Mouse (Mus musculus) lung, postnatal 25 days (tissue): Measurements from ENCODE around the gene Adprhl1.

ENCODE experiments used
- DNase-seq: peaks from one replicate; pipeline ENCODE4 v3.0.0; 2022; ENCODE audit warnings: low spot score

The Adprhl1 gene

DNA sequence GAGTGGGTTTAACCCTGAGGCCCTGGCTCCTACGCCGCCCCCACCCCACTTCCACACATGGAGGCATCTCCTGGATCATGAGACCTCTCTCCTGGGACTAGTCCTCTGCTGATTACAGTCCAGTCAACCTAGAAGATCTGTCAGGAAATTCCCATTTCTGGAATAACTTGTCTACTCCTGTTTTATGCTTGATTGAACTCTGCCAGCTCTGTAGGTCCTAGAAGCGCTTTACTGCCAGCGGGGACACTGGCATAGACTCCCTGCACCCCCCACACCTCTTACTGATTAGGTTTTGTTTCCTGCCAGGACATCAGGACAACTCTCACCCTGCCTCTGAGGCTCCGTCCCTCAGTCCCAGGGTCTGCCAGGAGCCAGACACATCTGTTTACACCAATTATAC is 56.5 kb downstream of the Adprhl1 start:
- DNase-seq: no peak

DNA sequence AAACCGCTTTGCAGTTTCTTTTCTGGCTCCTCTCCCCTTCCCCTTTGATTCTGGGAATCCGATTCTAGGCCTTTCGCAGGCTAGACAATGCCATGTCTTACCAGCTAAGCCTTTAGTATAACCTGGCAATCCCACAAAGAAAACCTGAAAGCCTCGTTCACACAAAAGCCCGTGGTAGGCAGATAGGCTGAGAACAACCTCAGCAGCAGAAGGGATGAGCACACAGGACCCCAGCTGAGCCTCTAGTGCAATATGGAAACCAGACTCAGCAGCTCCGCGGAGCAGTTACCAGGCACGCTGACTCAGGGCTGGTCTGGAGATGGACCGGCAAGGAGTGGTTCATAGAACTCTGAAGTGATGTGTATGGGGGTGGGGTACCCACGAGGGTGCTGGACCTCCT is 59.1 kb downstream of the Adprhl1 start:
- no peak for DNase-seq

DNA sequence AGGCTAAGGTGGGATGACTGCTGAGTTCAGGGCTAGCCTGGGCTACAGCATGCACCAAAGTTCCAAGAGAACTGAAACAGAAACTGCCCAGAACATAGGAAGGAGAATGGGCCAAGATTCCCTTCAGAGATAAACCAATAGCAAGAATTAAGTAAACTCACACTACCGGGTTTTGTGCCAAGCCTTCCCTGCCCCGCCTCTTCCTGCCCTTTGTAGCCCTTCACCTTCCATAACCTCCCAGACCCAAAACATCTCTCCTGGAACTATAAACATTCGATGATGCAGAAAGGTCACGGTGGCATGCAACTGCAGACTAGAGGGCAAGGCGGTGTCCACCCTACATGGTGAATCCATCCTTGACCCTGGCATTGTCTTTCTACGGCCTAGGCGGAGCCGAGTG is 63.7 kb downstream of the Adprhl1 start:
- peak; percentile 84 for DNase-seq

DNA sequence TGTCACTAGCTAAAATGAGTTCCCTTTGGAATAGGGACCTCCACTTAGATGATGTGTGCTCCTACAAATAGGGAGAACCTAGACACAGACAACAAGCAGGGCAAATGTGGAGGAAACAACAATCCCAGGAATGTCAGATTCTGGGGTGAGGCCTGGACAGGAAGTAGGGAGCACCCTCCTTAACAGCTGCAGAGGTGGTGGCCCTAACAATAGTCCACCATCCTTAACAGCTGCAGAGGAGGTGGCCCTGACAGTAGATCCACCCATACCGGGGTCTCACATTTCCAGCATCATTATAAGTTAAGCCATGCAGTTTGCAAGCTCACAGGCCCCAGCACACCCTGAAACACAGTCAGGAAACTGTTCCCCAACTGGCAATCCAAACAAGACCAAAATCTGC is 65.1 kb downstream of the Adprhl1 start:
- DNase-seq: no peak

DNA sequence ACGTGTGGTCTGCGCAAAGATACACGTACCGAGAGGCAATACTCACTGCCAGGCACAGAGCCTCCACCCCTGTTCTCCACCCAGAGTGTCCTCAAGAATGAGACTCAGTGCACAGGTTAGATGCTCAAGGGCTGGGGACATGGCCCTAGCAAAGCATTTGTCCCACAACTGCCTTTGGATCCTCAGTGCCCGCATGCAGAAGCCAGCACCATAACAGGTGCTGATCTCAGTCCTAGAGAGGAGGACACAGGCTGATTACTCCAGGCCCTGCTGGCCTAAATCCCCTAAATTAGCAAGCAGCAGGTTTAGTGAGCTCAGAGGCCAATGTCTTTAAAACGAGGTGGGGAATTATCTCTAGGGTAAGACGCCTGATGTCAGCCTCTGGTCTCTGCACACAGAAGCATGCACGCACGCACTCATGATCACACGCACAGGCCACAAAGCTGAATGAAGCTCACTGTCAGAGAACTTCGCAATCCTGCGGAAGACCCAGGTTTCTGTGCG is 65.9 kb downstream of the Adprhl1 start:
- DNase-seq: no peak

- no peak for DNase-seq
These were observed 66.3 kb downstream of the Adprhl1 start for GRCm38 (mm10) chr8:13187638-13188037.

- no peak for DNase-seq
These were observed 66.7 kb downstream of the Adprhl1 start for GRCm38 (mm10) chr8:13187229-13187628.

- peak; percentile 54 for DNase-seq
These were observed 67.1 kb downstream of the Adprhl1 start for GRCm38 (mm10) chr8:13186819-13187218.

GRCm38 (mm10) chr8:13181691-13181976 is 72.3 kb downstream of the Adprhl1 start:
- DNase-seq: no peak

DNA sequence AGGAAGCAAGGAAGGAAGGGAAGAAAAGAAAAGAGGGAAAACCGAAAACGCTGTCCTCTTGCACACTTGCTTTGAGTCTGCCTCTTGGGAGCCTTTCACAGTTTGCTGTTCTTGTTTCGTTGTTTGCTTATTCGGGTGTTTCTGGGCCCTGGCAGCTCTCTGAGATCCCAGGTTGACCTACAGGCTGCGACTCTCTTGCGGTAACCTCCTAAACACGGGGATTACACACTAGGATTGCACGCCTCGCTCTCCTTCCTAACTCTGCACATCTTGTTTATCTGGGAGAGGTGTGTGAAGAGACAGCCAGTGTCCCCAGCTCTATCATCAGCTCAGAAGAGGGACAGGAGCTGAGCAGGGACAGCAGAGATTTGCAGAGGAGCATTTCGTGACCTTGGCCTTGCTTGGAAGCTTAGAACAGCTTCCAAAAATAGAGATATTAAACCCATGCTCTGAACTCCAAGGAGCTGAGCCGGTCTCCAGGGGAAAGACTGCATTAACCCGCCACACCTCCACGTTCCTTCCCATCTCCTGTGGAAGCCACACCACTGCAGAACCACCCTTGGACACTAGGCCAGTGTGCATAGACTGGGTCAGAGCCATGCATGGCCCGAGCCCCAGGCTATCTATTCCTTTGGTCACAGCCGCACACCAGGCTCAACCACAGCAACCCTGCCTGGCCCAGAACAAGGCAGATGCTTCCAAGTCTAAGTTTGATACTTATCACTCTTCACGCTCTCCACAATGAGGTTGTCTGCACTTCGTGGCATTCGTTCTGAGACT is 72.9 kb downstream of the Adprhl1 start:
- DNase-seq: no peak

GRCm38 (mm10) chr8:13180408-13180807 is 73.6 kb downstream of the Adprhl1 start:
- no peak for DNase-seq

DNA sequence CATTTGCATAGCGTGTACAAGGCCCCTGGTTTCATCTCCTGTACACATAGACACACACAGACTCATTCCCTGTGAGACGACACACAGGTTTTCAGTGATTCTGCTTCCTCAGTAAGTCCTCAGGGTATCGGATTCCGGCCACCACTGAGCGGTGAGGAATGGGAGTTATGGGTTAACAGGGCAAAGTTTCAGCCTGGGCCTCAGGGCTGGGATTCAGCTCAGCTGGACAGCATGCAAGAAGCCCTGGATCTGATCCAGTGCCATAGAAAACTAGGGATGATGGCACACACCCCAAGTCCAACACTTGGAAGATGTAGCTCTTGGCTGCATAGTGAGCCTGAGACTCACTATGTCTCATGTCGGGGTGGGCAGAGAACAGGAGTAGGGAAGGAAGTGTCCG is 74.0 kb downstream of the Adprhl1 start:
- DNase-seq: no peak

DNA sequence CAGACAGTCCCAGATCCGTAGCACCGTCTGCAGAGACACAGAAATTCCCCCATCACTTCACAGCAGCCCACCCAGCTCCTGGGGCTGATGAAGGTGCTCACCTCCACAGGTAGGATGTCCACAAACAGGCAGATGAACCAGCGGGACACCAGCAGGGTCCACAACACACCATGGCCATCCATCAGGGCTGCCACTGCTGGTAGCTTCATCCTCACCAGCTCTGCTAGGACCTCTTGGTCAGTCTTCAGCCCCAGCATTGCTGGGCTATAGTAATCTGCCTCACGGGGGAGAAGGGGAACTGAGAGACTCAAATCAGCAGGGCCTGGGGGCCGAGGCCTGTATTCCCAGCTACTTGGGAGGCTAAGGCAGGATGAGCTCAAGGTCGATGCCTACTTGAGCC is 74.5 kb downstream of the Adprhl1 start:
- no peak for DNase-seq

DNA sequence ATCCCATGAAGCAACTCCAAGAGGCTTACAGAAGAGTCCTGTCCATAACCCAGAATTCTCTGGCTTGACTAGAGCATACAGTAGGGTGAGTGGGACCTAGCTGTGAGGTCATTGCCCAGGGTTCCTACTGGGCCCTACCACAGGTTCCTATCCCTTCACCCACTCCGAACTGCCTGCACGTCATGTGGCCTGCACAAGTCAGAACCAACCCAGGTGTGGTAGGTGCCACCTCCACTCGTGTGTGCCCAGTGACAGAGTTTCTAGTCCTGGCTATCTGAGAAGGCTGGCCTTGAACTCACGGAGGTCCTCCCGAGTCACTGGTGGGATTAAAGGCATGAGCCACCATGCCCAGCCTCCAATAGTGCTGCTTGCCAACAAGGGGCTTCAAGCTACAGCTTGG is 75.8 kb downstream of the Adprhl1 start:
- no peak for DNase-seq

- DNase-seq: no peak
These were observed 76.6 kb downstream of the Adprhl1 start for GRCm38 (mm10) chr8:13177173-13177852.

GRCm38 (mm10) chr8:13175650-13176049 is 78.3 kb downstream of the Adprhl1 start:
- no peak for DNase-seq

- no peak for DNase-seq
These were observed 79.2 kb downstream of the Adprhl1 start for GRCm38 (mm10) chr8:13174811-13175210.

- no peak for DNase-seq
These were observed 79.7 kb downstream of the Adprhl1 start for GRCm38 (mm10) chr8:13174305-13174704.
